ENCODE assay signal across 15 mouse cellular contexts in the genomic region with DNA sequence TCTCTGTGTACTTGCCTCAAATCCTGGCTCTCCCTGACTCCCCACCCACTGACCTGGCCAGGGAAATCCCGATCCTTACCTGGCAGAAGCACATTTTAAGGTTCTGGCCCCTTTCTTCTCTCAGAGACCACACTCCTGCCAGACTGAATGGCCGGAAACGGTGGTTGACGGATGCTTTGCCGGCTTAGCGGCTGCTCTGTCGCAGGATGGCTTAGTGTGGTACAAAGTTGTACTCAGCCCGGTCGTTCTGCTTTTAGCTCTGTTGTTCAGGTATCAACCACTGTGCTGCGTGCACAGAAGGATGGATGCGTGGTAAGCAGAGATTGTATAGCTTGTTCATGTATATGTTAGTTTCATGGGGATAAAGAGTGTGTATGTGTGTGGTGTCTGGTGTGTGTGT.
"Had no signal": no experiment of that assay in that cellular context is flagged by ENCODE, and none has a peak within 500 bp of the region (broad histone marks: within the 10 kb centered on the region; RNA-seq: fewer than 3 reads in every experiment).

No protein-coding gene starts in this region.

- H3K27ac ChIP-seq: limb, embryonic 12.5 days; liver, embryonic 14.5 days had no signal

- H3K4me3 ChIP-seq: limb, embryonic 12.5 days; megakaryocyte, embryonic 14.5 days; neural tube, embryonic 15.5 days had no signal

- H3K4me2 ChIP-seq: limb, embryonic 12.5 days; midbrain, embryonic 11.5 days; neural tube, embryonic 15.5 days had no signal

- DNase-seq: kidney, adult 8-10 months; kidney, postnatal 25 days; liver; lung, adult 18-20 months; lung, postnatal 4 days; right cerebral cortex, postnatal 4 days; spleen, adult 18-20 months; thymus, adult 18-20 months had no signal

- H3K9ac ChIP-seq: limb, embryonic 12.5 days; liver, embryonic 14.5 days; neural tube, embryonic 15.5 days had no signal

- H3K9me3 ChIP-seq: limb, embryonic 12.5 days; megakaryocyte, embryonic 14.5 days; neural tube, embryonic 15.5 days had no signal

- ATAC-seq: intestine, postnatal 0 days; lung, postnatal 0 days had no signal

- H3K36me3 ChIP-seq: neural tube, embryonic 15.5 days had no signal

- H3K27me3 ChIP-seq: limb, embryonic 12.5 days; megakaryocyte, embryonic 14.5 days; neural tube, embryonic 15.5 days had no signal
